Mouse (Mus musculus) left cerebral cortex, adult 2 months (tissue): ENCODE data around the gene Zc3h10. TPM values are rescaled to one million over a fixed set of nuclear protein-coding genes. Genes with fewer than 3 reads are reported as not detected.

ENCODE experiments used
- DNase-seq, 2 experiments: peaks; one replicate each; pipeline ENCODE4 v3.0.0; 2021 to 2022; ENCODE audit warnings: low spot score in 2 of 2, mixed read lengths in 1 of 2; ENCODE audit errors: extremely low spot score in 1 of 2
- H3K27ac ChIP-seq: fragments of 200-600 bp; 2 replicates; pipeline ENCODE4 v1.8.1; 2022
- H3K4me3 ChIP-seq: fragments of 200-600 bp; 2 replicates; pipeline ENCODE4 v1.8.1; 2022
- CTCF ChIP-seq: fragments of 200-600 bp; IDR thresholded peaks from 2 replicates; pipeline ENCODE4 v1.8.1; 2022; ENCODE audit warnings: antibody characterized with exemption, mild to moderate bottlenecking, moderate library complexity
- intact Hi-C: fragments of 180-260 bp; cut with DNase I; formaldehyde crosslinking; loops from one replicate; pipeline ENCODE4 v1.15.1; 2025
- total RNA-seq, 2 experiments: library from RNA; stranded (reverse); gene quantifications; 2 replicates each; pipeline ENCODE4 v1.2.3; 2021

The Zc3h10 gene
- total RNA-seq, 2 experiments from 2014 or later: 12.4 to 15.7 TPM

GRCm38 (mm10) chr10:128502341-128502740 is 45.2 kb downstream of the Zc3h10 start:
- Histone ChIP-seq H3K4me3 (no peak overlapping the region), H3K27ac (no peak overlapping the region)
- TF ChIP-seq CTCF: no peak
- DNase-seq: no peak
- intact Hi-C loops: loop anchor here (2.0 kb wide), 1 partner anchor 22 kb away; the partner anchor contains the start of gene Esyt1

GRCm38 (mm10) chr10:128499116-128499671 is 48.4 kb downstream of the Zc3h10 start:
- intact Hi-C loops: no loop called here
- TF ChIP-seq CTCF: no peak
- Histone ChIP-seq H3K4me3 (peak overlapping the region; percentile 65), H3K27ac (peak overlapping the region; percentile 84)
- DNase-seq: peak in 1 of 2 experiments; percentile 60

- DNase-seq: peak; percentile 94 to 95
- Histone ChIP-seq H3K4me3 (peak within 1 kb of the TSS; percentile 65), H3K27ac (peak within 1 kb of the TSS; percentile 84)
- intact Hi-C loops: no loop called here
- TF ChIP-seq CTCF: no peak; the same call in 1 of the 2 replicates
Observed at GRCm38 (mm10) chr10:128498590-128498989, 49.0 kb downstream of the Zc3h10 start, which contains the start of gene Myl6b. Gene Myl6b, minus strand, starts transcription at chr10:128498685.

GRCm38 (mm10) chr10:128497134-128497737 is 50.3 kb downstream of the Zc3h10 start:
- H3K4me3 ChIP-seq: no peak overlapping the region
- intact Hi-C loops: no loop called here
- no peak for DNase-seq

GRCm38 (mm10) chr10:128496509-128497077 is 51.0 kb downstream of the Zc3h10 start:
- DNase-seq: no peak
- intact Hi-C loops: no loop called here
- no peak overlapping the region; the same call in 1 of the 2 replicates for H3K27ac ChIP-seq
- H3K4me3 ChIP-seq: no peak overlapping the region
- no peak for TF ChIP-seq CTCF

More at GRCm38 (mm10) chr10:128497134-128497737, 50.3 kb downstream of the Zc3h10 start:
- TF ChIP-seq CTCF: no peak
- no peak overlapping the region for H3K27ac ChIP-seq

GRCm38 (mm10) chr10:128495903-128496302 is 51.7 kb downstream of the Zc3h10 start:
- no peak for TF ChIP-seq CTCF
- Histone ChIP-seq H3K27ac (no peak overlapping the region; the same call in 1 of the 2 replicates), H3K4me3 (no peak overlapping the region)
- DNase-seq: no peak
- intact Hi-C loops: no loop called here

- peak overlapping the region; percentile 96 for H3K27ac ChIP-seq
- DNase-seq: no peak
- intact Hi-C loops: no loop called here
- H3K4me3 ChIP-seq: peak overlapping the region; percentile 66
- TF ChIP-seq CTCF: peak; percentile 30
Observed at GRCm38 (mm10) chr10:128495270-128495669, 52.3 kb downstream of the Zc3h10 start.

- intact Hi-C loops: no loop called here
- TF ChIP-seq CTCF: no peak
- peak overlapping the region; percentile 66 for H3K4me3 ChIP-seq
- H3K27ac ChIP-seq: peak overlapping the region; percentile 96
- DNase-seq: no peak
Observed at GRCm38 (mm10) chr10:128494667-128495245, 52.8 kb downstream of the Zc3h10 start.

GRCm38 (mm10) chr10:128493695-128494666 is 53.6 kb downstream of the Zc3h10 start, which contains the start of gene Myl6:
Gene Myl6, minus strand, starts transcription at chr10:128494145.
- peak within 1 kb of the TSS; percentile 66 for H3K4me3 ChIP-seq
- intact Hi-C loops: loop anchor here (2.0 kb wide), 2 partner anchors 33 to 53 kb away; partner anchors contain the start of gene Zc3h10
- peak; percentile 72 for TF ChIP-seq CTCF
- peak; percentile 96 to 97 for DNase-seq
- peak within 1 kb of the TSS; percentile 96 for H3K27ac ChIP-seq

- intact Hi-C loops: loop anchor here (2.0 kb wide), 2 partner anchors 33 to 53 kb away; partner anchors contain the start of gene Zc3h10
- peak overlapping the region; percentile 96 for H3K27ac ChIP-seq
- DNase-seq: no peak
- H3K4me3 ChIP-seq: peak overlapping the region; percentile 66
- no peak for TF ChIP-seq CTCF
Observed at GRCm38 (mm10) chr10:128493319-128493694, 54.3 kb downstream of the Zc3h10 start.
